Mouse (Mus musculus) embryo, embryonic 10.5 days (tissue): ENCODE data around the gene Retreg2.

Experiments
- DNase-seq: peaks from one replicate; pipeline ENCODE4 v3.0.0-alpha.2; 2015; ENCODE audit warnings: low spot score

Retreg2 gene

GRCm38 (mm10) chr1:75142301-75143261, at the start of gene Retreg2, which contains the start of gene Cnppd1:
Gene Retreg2 (plus strand): TSS chr1:75142778.
Gene Cnppd1 (minus strand): TSS chr1:75142711.
- DNase-seq = peak; percentile 97

- no peak for DNase-seq
Observed at GRCm38 (mm10) chr1:75122211-75122610, 20.4 kb upstream of the Retreg2 start.

- peak; percentile 97 for DNase-seq
Observed at GRCm38 (mm10) chr1:75124346-75125321, 17.9 kb upstream of the Retreg2 start, which contains the start of gene Nhej1. Gene Nhej1 (minus strand): TSS chr1:75125200.

GRCm38 (mm10) chr1:75125418-75125817, 17.2 kb upstream of the Retreg2 start:
- DNase-seq = no peak

GRCm38 (mm10) chr1:75128641-75129040, 13.9 kb upstream of the Retreg2 start:
- DNase-seq = no peak

- no peak for DNase-seq
Observed at GRCm38 (mm10) chr1:75133421-75134207, 9.0 kb upstream of the Retreg2 start, which contains the start of gene Slc23a3. Gene Slc23a3 (minus strand): TSS chr1:75133890.

- DNase-seq = no peak
Observed at GRCm38 (mm10) chr1:75136293-75136692, 6.3 kb upstream of the Retreg2 start.

GRCm38 (mm10) chr1:75136730-75137129, 5.8 kb upstream of the Retreg2 start:
- no peak for DNase-seq

GRCm38 (mm10) chr1:75138448-75138847, 4.1 kb upstream of the Retreg2 start:
- no peak for DNase-seq

GRCm38 (mm10) chr1:75140601-75141190, 1.9 kb upstream of the Retreg2 start:
- no peak for DNase-seq

- peak; percentile 54 for DNase-seq
Observed at GRCm38 (mm10) chr1:75141486-75142190, 940 bp upstream of the Retreg2 start.

GRCm38 (mm10) chr1:75145589-75145988, 3.0 kb downstream of the Retreg2 start:
- no peak for DNase-seq

GRCm38 (mm10) chr1:75147411-75148135, 5.0 kb downstream of the Retreg2 start:
- DNase-seq = no peak

GRCm38 (mm10) chr1:75148727-75149126, 6.1 kb downstream of the Retreg2 start:
- no peak for DNase-seq

- no peak for DNase-seq
Observed at GRCm38 (mm10) chr1:75155837-75156236, 13.3 kb downstream of the Retreg2 start.

- DNase-seq = no peak
Observed at GRCm38 (mm10) chr1:75158990-75159389, 16.4 kb downstream of the Retreg2 start.

GRCm38 (mm10) chr1:75159540-75160255, 17.1 kb downstream of the Retreg2 start:
- no peak for DNase-seq

- no peak for DNase-seq
Observed at GRCm38 (mm10) chr1:75160256-75160617, 17.7 kb downstream of the Retreg2 start.

- no peak for DNase-seq
Observed at GRCm38 (mm10) chr1:75168093-75168471, 25.5 kb downstream of the Retreg2 start.
